In the genomic region with DNA sequence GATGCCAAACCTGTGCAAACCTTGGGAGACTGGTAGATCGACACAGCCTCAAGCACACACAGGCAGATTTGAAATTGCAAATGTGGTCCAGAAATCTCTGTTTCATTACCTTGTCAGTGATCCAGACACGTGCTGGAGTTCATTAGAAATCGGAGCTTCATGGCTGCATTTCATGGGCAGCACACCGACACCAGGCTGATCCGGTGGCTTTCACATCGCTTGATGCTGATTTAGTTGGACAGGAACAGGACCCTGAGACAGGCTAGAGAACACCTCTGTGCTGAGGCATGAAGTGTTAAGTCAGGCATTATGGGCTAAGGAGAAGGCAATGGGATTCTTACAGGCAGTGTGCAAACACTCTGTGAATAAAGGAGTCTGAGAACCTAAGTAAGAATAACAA, we compare ENCODE assay signal across 12 mouse cellular contexts. TPM values are rescaled to one million over a fixed set of nuclear protein-coding genes. Genes with fewer than 3 reads are reported as not detected.
DNase-seq lines count a peak whose midpoint lies in the region; ATAC-seq and TF ChIP-seq lines count a peak whose summit lies in the region.
"Had no signal": no experiment of that assay in that cellular context is flagged by ENCODE, and none has a peak within 500 bp of the region (broad histone marks: within the 10 kb centered on the region; RNA-seq: fewer than 3 reads in every experiment).

No protein-coding gene starts in this region.

- ATAC-seq in frontal cortex, adult (ENCODE audit: low TSS enrichment): 0 out of 2 replicates have a peak, but pooled peaks have one; percentile 7
- ATAC-seq: activated CD4-positive, CD25-positive, alpha-beta regulatory T cell, adult 4 months; inflammation-experienced regulatory T-cells, adult 6 months had no signal

- TF ChIP-seq CTCF in brain, embryonic 14.5 days (IDR thresholded peaks at IDR 0.05; ENCODE audit: borderline replicate concordance, extremely low read depth, insufficient read depth, insufficient read length): no peak

- peak; percentile 77 to 78 for DNase-seq in cerebellum, postnatal 10 days
- no peak for DNase-seq in cerebellum, adult 8-10 months
- DNase-seq in frontal cortex, postnatal 10 days (ENCODE audit: low spot score in 2 of 2): no peak
- peak; percentile 44 for DNase-seq in left cerebral cortex, postnatal 4 days
- no peak for DNase-seq in left cerebral cortex, adult 8-10 months (ENCODE audit: low spot score in 2 of 2)
- DNase-seq in brain, embryonic 14.5 days (ENCODE audit: low read depth): peak; percentile 12
- no peak for DNase-seq in ovary, adult 18-20 months (ENCODE audit: low spot score)
- DNase-seq: adrenal gland, postnatal 25 days; heart, adult 2 months had no signal

- TF ChIP-seq POLR2A in brain, embryonic 14.5 days (IDR thresholded peaks at IDR 0.05; ENCODE audit: borderline replicate concordance, extremely low read depth, insufficient read depth, insufficient read length, poor library complexity, severe bottlenecking): no peak

- intact Hi-C loops in left cerebral cortex, postnatal 4 days (cut with DNase I): no loop called here

RNA-seq across cellular contexts. Expression of a gene that starts 1.2 kb away (rescaled TPM):
- 10 to 100 TPM; 20.6 to 20.7 TPM for total RNA-seq in left cerebral cortex, postnatal 4 days (2021)
- 100 to 1,000 TPM in 2 of 4 experiments, 10 to 100 TPM in 2; 89.6 to 103 (median 97.8) TPM for total RNA-seq in left cerebral cortex, adult 8-10 months (2022)
- polyA plus RNA-seq in brain, embryonic 14.5 days (2012; rRNA removed): 4.0 and 7.0 TPM in 2 replicates

Comparison
In these comparisons a context has a peak if more than half of its experiments do, and no peak if none do; other contexts are left out.
1. DNase-seq: peak in cerebellum, postnatal 10 days (2 of 2), left cerebral cortex, postnatal 4 days (single experiment) and brain, embryonic 14.5 days (single experiment); none in cerebellum, adult 8-10 months (single experiment), frontal cortex, postnatal 10 days (0 of 2), left cerebral cortex, adult 8-10 months (0 of 2) and ovary, adult 18-20 months (single experiment).
2. RNA of a gene that starts 1.2 kb away (total RNA-seq): 89.6 to 103 TPM in left cerebral cortex, adult 8-10 months; 20.6 to 20.7 TPM in left cerebral cortex, postnatal 4 days; every median in the first group is over 4 times any median in the second.